Mouse (Mus musculus) kidney, adult 8-10 months (tissue): ENCODE measurements around the gene Syne3.

Source experiments
- DNase-seq, 2 experiments: peaks; one replicate each; pipeline ENCODE4 v3.0.0; 2022

Gene Syne3

GRCm38 (mm10) chr12:104917927-104918326, 91.7 kb downstream of the Syne3 start:
- no peak for DNase-seq

GRCm38 (mm10) chr12:104917297-104917696, 92.3 kb downstream of the Syne3 start:
- DNase-seq, result no peak

DNA sequence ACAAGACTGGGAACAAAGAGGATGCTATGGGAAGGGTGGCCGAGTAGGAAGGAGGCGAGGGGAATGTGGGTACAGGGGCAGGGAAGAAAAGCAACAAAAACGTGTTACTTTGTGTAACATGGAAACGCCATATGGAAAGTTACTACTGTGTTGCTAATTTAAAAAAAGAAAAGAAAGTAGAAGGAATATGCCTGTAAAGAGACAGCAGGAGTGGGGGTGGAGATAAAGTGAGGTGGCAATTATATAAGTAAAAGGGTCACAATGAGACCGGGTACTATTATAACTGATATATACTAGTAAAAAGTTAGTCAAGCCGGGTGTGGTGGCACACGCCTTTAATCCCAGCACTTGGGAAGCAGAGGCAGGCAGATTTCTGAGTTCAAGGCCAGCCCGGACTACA, 92.8 kb downstream of the Syne3 start:
- DNase-seq, result no peak

DNA sequence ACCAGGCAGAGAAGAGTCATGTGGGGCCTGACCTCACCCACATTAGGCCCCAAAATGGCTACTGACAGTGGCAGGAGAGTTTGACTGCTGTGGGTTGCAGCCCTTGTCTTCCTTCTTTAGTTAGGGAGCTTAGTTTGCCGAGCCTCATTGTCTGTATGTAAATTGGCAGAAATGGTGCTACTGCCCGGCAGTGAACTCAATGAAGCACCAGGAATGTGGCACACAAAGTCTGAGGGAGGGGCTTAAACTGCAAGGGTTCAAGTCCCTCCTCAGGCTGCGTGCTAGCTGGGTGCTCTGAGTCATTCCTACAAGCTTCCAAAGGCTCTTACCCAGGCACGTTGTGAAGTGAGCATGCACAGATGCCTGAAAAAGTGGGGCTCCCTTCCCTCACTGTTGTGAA, 93.9 kb downstream of the Syne3 start:
- DNase-seq, result no peak

GRCm38 (mm10) chr12:104912990-104913389, 96.6 kb downstream of the Syne3 start:
- no peak for DNase-seq

DNA sequence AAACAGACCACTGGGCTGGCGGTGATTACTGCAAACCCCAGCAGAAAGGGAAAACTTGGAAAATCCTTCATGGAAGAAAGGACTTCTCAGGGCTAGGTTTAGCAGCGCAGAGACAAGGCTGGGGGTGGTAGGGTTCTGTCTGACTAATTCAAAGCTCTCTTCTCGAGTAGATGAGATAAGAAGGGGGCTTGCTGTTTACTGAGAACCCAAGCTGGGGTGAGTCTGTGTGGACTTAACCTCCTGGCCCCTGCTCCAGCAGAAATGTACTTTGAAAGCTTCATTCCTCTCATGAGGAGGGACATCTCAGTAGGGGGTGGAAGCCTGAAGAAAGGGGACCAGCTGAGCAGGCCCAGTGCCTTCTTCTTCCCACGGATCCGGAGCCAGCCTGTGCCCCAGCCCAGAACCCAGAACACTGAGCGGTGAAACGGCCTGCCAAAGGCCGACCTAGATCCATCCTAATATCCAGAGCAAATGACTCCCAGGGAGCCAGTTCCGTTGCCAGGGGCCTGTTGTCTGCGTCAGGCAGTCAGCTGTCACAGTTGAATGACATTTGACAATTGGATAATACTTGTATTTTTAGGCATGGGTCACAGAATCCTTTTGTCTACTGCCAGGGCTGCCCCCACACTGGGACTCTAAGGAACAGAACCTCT, 97.2 kb downstream of the Syne3 start:
- peak in 1 of 2 experiments; percentile 12 for DNase-seq

DNA sequence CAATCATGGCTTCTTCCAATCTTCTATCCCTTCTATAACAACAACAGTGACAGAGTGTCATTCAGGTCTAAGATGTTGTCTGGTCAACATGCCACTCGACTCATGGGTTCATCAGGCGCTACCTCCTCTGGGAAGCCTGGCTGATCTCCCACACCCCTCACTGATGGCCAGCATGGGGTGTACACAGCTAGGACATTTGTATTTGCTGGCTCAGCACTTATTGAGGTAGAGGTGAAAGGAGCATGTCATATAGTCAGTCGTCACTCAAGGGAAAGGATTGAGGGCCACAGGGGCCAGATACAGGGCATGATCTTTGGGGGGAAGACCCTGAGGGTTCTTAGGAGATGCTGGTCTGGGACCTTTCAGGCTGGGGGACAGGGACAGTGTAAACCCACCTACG, 99.9 kb downstream of the Syne3 start:
- DNase-seq, result no peak

DNA sequence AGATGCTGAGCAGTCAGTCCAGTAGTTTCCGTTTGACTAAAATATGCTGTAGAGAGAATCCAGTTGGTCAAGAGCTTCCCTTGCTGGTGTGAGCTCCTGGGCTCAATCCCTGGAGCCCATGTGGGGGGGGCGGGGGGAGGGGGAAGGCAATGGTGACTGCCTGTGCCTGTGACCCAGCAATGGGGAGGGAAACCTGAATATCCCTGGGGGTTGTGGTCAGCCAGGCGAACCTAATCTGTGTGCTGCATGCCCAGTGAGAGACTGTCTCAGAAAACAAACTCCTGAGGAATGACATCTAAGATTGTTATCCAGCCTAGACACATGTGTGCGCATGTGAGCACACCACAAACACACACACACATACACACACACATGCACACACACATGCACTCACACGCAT, 100.6 kb downstream of the Syne3 start:
- DNase-seq, result peak in 1 of 2 experiments; percentile 26

DNA sequence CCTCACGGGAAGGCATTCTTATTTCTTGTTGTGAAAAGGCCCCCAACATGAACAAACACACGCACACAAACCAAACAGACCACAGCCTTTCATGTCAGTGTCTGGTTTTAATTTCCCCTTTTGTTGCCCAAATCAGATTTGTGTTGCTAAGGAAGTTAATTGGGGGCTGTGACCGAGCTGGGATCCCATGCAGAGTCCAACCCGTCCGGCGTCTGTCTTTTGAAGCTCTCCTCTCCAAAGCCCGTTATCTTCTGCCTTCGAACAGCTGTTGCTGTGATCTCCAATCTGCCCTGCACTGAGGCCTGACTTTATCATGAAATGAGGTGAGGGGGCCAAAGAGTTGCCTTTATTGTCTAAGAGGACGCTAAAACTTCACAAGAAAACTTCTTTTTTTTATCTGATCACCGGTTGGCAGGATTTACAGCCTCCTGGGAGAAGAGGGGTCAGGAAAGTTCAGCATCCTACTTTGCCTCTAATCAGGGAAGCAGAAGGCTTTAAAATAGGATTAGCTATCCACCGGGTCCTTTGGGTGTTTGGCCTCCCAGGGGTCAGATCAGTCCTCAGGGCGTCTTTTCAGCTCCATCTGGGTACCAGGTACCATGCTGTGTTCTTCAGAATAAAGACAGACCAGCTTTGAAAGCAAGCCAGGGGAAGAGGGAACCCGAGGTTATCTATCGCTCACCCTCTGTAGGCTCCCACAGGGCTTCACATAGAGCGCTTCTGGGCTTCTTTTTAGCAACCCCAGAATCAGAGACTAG, 101.4 kb downstream of the Syne3 start:
- DNase-seq, result no peak

- no peak for DNase-seq
These were observed 102.5 kb downstream of the Syne3 start for GRCm38 (mm10) chr12:104907133-104907532.

- peak in 1 of 2 experiments; percentile 40 for DNase-seq
These were observed 105.5 kb downstream of the Syne3 start for GRCm38 (mm10) chr12:104904138-104904537.

GRCm38 (mm10) chr12:104902392-104903053, 107.1 kb downstream of the Syne3 start:
- no peak for DNase-seq

DNA sequence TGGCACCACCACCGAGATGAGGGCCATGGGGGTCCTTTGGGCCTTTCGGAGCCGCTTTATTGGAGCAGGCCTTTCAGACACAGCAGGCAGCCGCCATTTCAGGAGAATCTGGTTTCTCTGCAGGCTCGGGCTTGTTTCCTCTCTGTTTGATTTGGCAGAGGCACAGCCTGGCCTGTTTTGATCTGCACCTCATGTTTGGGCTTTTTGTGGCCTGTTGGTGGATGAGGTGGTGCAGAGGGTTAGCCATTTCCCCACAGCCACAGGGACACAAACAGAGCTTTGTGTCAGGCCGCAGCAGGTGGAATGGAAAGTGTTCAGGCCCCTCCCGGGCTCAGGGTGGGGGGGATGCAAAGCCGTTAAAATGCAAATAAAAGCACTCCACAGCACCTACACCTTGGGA, 108.3 kb downstream of the Syne3 start:
- no peak for DNase-seq

DNA sequence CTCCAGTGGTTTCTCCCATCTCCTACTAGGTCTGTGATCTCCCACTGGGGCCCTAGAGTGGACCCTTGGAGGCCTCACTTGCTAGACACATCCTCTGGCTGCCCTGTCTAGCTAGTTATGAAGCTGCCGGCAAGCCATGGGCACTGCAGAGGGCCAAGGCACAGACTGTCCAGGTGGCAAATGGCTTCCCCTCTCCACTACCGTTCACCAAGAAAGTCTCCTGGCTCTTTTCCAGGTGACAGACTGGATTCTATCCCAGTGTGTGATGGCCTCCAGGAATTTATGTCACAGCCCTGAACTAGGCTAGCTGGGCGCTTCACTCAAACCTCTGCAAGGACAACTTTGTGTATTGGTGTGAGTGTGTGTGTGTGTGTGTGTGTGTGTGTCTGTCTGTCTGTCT, 109.8 kb downstream of the Syne3 start:
- peak in 1 of 2 experiments; percentile 28 for DNase-seq

DNA sequence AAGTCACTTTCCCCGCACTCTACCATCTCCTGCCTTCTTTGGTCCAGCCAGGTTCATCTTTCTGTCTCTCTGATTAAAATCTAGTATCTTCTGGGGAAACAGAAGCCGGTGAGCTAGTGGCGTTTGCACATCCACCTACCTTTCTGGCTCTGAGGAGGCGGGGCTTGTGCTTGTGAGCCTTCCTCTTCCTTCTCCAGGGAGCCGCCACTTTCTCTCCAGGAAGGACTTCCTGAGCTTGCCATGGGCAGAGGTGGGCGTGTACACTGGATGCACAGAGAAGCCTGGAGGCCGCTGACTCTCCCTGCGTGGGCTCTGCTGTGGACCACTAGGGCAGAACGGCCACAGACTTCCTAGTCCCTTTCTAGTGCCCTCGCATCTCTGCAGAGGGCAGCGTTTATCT, 110.4 kb downstream of the Syne3 start:
- DNase-seq, result peak in 1 of 2 experiments; percentile 17

GRCm38 (mm10) chr12:104898718-104899117, 110.9 kb downstream of the Syne3 start:
- peak; percentile 66 to 69 for DNase-seq

- DNase-seq, result peak; percentile 60 to 80
These were observed 112.5 kb downstream of the Syne3 start for GRCm38 (mm10) chr12:104897051-104897618.

GRCm38 (mm10) chr12:104896640-104897039, 113.0 kb downstream of the Syne3 start:
- DNase-seq, result peak; percentile 88 to 91

- DNase-seq, result no peak
These were observed 117.4 kb downstream of the Syne3 start for GRCm38 (mm10) chr12:104892245-104892644.

DNA sequence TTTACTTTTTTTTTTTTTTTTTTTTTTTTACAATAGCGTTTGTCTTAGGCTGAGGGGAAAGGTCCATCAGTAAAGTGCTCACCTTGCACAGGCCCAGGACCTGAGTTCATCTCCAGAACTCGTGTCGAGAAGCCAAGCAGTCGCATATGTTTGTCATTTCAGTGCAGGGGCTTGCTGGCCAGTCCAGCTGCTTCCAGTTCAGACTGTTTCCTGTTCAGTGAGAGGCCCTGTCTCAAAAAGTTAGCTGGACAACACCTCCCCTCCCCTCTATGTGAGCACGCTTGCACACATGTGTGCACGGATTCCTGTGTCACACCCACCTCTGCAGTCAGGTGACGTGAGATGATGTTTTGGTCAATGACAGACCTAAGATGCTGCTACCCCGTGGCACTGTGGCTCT, 119.5 kb downstream of the Syne3 start:
- DNase-seq, result no peak

- DNase-seq, result no peak
These were observed 123.5 kb downstream of the Syne3 start for GRCm38 (mm10) chr12:104886104-104886503.

GRCm38 (mm10) chr12:104882533-104882932, 127.1 kb downstream of the Syne3 start:
- no peak for DNase-seq

DNA sequence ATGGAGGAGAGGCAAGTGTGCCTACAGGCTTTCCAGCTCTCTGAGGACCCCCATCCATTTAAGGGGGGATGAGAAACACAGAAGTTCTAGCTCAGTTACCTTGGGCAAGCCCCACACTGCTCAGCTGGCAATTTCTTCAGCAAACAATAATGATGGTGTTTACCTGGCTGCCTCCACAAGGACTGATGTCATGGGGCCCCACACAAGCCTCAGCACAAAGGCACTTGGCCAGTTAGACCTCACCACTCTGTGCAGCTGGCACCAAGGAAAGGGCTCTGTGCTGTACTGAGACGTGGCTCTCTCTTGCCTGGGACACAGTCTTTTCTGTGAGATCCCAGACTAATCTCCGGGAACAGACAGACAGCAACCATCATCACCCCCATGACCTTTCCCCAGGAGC, 127.5 kb downstream of the Syne3 start:
- no peak for DNase-seq
